Mouse (Mus musculus) forebrain, embryonic 15.5 days (tissue): ENCODE data around the gene Ino80d. TPM values are rescaled to one million over a fixed set of nuclear protein-coding genes. Genes with fewer than 3 reads are reported as not detected.

Experiments
- ATAC-seq: fragments of 200-750 bp; cut with Nextera tagmentation; replicated peaks from 2 replicates; pipeline ENCODE4 v1.8.0; 2017; ENCODE audit warnings: mild to moderate bottlenecking, moderate TSS enrichment, moderate library complexity
- H3K27ac ChIP-seq: fragments of 300-500 bp; sonication (generic); replicated peaks from 2 replicates; pipeline ENCODE4 v1.5.1; 2015; ENCODE audit warnings: mild to moderate bottlenecking, inconsistent platforms
- H3K27me3 ChIP-seq: fragments of 300-500 bp; sonication (generic); 2 replicates; pipeline ENCODE4 v1.6.1; 2015; ENCODE audit warnings: inconsistent platforms
- H3K36me3 ChIP-seq: fragments of 300-500 bp; sonication (generic); 2 replicates; pipeline ENCODE4 v1.6.1; 2015; ENCODE audit warnings: mild to moderate bottlenecking, inconsistent platforms
- H3K4me1 ChIP-seq: fragments of 300-500 bp; sonication (generic); 2 replicates; pipeline ENCODE4 v1.6.1; 2015; ENCODE audit warnings: inconsistent platforms
- H3K4me2 ChIP-seq: fragments of 300-500 bp; sonication (generic); replicated peaks from 2 replicates; pipeline ENCODE4 v1.6.1; 2015; ENCODE audit warnings: mild to moderate bottlenecking, inconsistent platforms
- H3K4me3 ChIP-seq: fragments of 300-500 bp; sonication (generic); 2 replicates; pipeline ENCODE4 v1.5.1; 2015; ENCODE audit warnings: mild to moderate bottlenecking, inconsistent platforms
- H3K9ac ChIP-seq: fragments of 300-500 bp; sonication (generic); replicated peaks from 2 replicates; pipeline ENCODE4 v1.6.1; 2015; ENCODE audit warnings: mild to moderate bottlenecking, inconsistent platforms
- H3K9me3 ChIP-seq: fragments of 300-500 bp; sonication (generic); 2 replicates; pipeline ENCODE4 v1.6.1; 2016; ENCODE audit warnings: inconsistent platforms
- WGBS: fragments of 180-500 bp; shearing (Covaris S2); methylation state at CpG from one replicate; pipeline ENCODE4 v1.1.7; 2015; ENCODE audit warnings: mixed read lengths; 5-methylcytosine and 5-hydroxymethylcytosine counted together
- polyA plus RNA-seq: library from polyadenylated mRNA; unstranded; fragments of >200 nt; fragmentation: Nextera tagmentation; extraction: Ambion mirVana; gene quantifications from 2 replicates; pipeline ENCODE4 v1.2.1, GENCODE M21; 2015

Ino80d gene
- polyA plus RNA-seq, 1 experiment from 2014 or later, result 9.0 TPM

- no peaks in the 10 kb centered on the region for H3K27me3 ChIP-seq
- no peak overlapping the region for H3K9ac ChIP-seq
- H3K4me1 ChIP-seq, result peaks cover 8% of the 10 kb centered on the region
- no peaks in the 10 kb centered on the region for H3K9me3 ChIP-seq
- H3K4me3 ChIP-seq, result no peak overlapping the region
- 84% methylated on average over 6 of the region's 6 CpGs for WGBS
- no peak overlapping the region for H3K27ac ChIP-seq
- H3K4me2 ChIP-seq, result no peak overlapping the region
- ATAC-seq, result no peak
- H3K36me3 ChIP-seq, result 0 out of 2 replicates have a peak, but pooled peaks cover 2% of the 10 kb centered on the region
Measured at GRCm38 (mm10) chr1:63047983-63048382, 66.5 kb downstream of the Ino80d start.

GRCm38 (mm10) chr1:63032929-63033328, 81.5 kb downstream of the Ino80d start:
- Histone ChIP-seq H3K27ac (no peak overlapping the region), H3K9ac (no peak overlapping the region), H3K36me3 (no peaks in the 10 kb centered on the region), H3K4me2 (no peak overlapping the region), H3K4me3 (no peak overlapping the region), H3K4me1 (no peaks in the 10 kb centered on the region), H3K9me3 (no peaks in the 10 kb centered on the region), H3K27me3 (no peaks in the 10 kb centered on the region)
- WGBS, result 84% methylated on average over 3 of the region's 3 CpGs
- ATAC-seq, result no peak

GRCm38 (mm10) chr1:63019916-63020315, 94.6 kb downstream of the Ino80d start:
- Histone ChIP-seq H3K27me3 (no peaks in the 10 kb centered on the region), H3K4me1 (no peaks in the 10 kb centered on the region), H3K9me3 (no peaks in the 10 kb centered on the region), H3K36me3 (no peaks in the 10 kb centered on the region), H3K9ac (no peak overlapping the region), H3K4me3 (no peak overlapping the region), H3K27ac (no peak overlapping the region), H3K4me2 (no peak overlapping the region)
- no peak for ATAC-seq
- 67% methylated on average over 2 of the region's 2 CpGs for WGBS

GRCm38 (mm10) chr1:63005013-63005646, 109.3 kb downstream of the Ino80d start:
- no peak for ATAC-seq
- H3K36me3 ChIP-seq, result no peaks in the 10 kb centered on the region

GRCm38 (mm10) chr1:63001874-63002273, 112.6 kb downstream of the Ino80d start:
- Histone ChIP-seq H3K9me3 (no peaks in the 10 kb centered on the region), H3K4me3 (no peak overlapping the region), H3K36me3 (no peaks in the 10 kb centered on the region), H3K27me3 (no peaks in the 10 kb centered on the region), H3K4me1 (no peaks in the 10 kb centered on the region), H3K27ac (no peak overlapping the region), H3K4me2 (no peak overlapping the region), H3K9ac (no peak overlapping the region)
- ATAC-seq, result no peak
- WGBS, result 75% methylated on average over 3 of the region's 3 CpGs

More at GRCm38 (mm10) chr1:63005013-63005646, 109.3 kb downstream of the Ino80d start:
- WGBS, result 66% methylated on average over 12 of the region's 12 CpGs
- Histone ChIP-seq H3K4me3 (no peak overlapping the region), H3K27me3 (no peaks in the 10 kb centered on the region), H3K9ac (no peak overlapping the region), H3K4me2 (no peak overlapping the region), H3K9me3 (no peaks in the 10 kb centered on the region), H3K4me1 (no peaks in the 10 kb centered on the region), H3K27ac (no peak overlapping the region)

- Histone ChIP-seq H3K9ac (no peak overlapping the region), H3K9me3 (no peaks in the 10 kb centered on the region), H3K4me3 (no peak overlapping the region), H3K4me2 (no peak overlapping the region), H3K27ac (no peak overlapping the region), H3K4me1 (no peaks in the 10 kb centered on the region), H3K27me3 (no peaks in the 10 kb centered on the region), H3K36me3 (no peaks in the 10 kb centered on the region)
- 73% methylated on average over 1 of the region's 1 CpGs for WGBS
- ATAC-seq, result no peak
Measured at GRCm38 (mm10) chr1:62993348-62993747, 121.1 kb downstream of the Ino80d start.

- Histone ChIP-seq H3K4me3 (no peak overlapping the region), H3K9me3 (no peaks in the 10 kb centered on the region), H3K9ac (no peak overlapping the region), H3K27ac (no peak overlapping the region), H3K4me1 (no peaks in the 10 kb centered on the region), H3K27me3 (no peaks in the 10 kb centered on the region), H3K36me3 (no peaks in the 10 kb centered on the region), H3K4me2 (no peak overlapping the region)
- 86% methylated on average over 5 of the region's 5 CpGs for WGBS
- no peak for ATAC-seq
Measured at GRCm38 (mm10) chr1:62992648-62993047, 121.8 kb downstream of the Ino80d start.

GRCm38 (mm10) chr1:62991021-62991420, 123.4 kb downstream of the Ino80d start:
- Histone ChIP-seq H3K4me2 (no peak overlapping the region), H3K27ac (no peak overlapping the region), H3K9ac (no peak overlapping the region), H3K4me1 (no peaks in the 10 kb centered on the region), H3K9me3 (no peaks in the 10 kb centered on the region), H3K27me3 (no peaks in the 10 kb centered on the region), H3K4me3 (no peak overlapping the region), H3K36me3 (no peaks in the 10 kb centered on the region)
- 78% methylated on average over 10 of the region's 10 CpGs for WGBS
- no peak for ATAC-seq

- WGBS, result 47% methylated on average over 2 of the region's 2 CpGs
- no peak overlapping the region for H3K9ac ChIP-seq
- H3K4me2 ChIP-seq, result no peak overlapping the region
- no peaks in the 10 kb centered on the region for H3K36me3 ChIP-seq
- no peak for ATAC-seq
- H3K9me3 ChIP-seq, result no peaks in the 10 kb centered on the region
- no peak overlapping the region for H3K4me3 ChIP-seq
- no peaks in the 10 kb centered on the region for H3K27me3 ChIP-seq
- H3K4me1 ChIP-seq, result no peaks in the 10 kb centered on the region; the same call in 1 of the 2 replicates
- H3K27ac ChIP-seq, result no peak overlapping the region
Measured at GRCm38 (mm10) chr1:62987561-62987960, 126.9 kb downstream of the Ino80d start.

- ATAC-seq, result no peak; the same call in 1 of the 2 replicates
- Histone ChIP-seq H3K4me2 (no peak overlapping the region; the same call in 1 of the 2 replicates), H3K4me1 (no peaks in the 10 kb centered on the region; the same call in 1 of the 2 replicates), H3K4me3 (no peak overlapping the region), H3K36me3 (no peaks in the 10 kb centered on the region), H3K27me3 (no peaks in the 10 kb centered on the region), H3K9ac (no peak overlapping the region), H3K9me3 (no peaks in the 10 kb centered on the region), H3K27ac (no peak overlapping the region)
- 15% methylated on average over 7 of the region's 7 CpGs for WGBS
Measured at GRCm38 (mm10) chr1:62986267-62986666, 128.2 kb downstream of the Ino80d start.

- no peaks in the 10 kb centered on the region for H3K36me3 ChIP-seq
Measured at GRCm38 (mm10) chr1:62984566-62984965, 129.9 kb downstream of the Ino80d start.

GRCm38 (mm10) chr1:62976742-62977141, 137.7 kb downstream of the Ino80d start:
- ATAC-seq, result no peak
- no peak overlapping the region for H3K9ac ChIP-seq
- no peaks in the 10 kb centered on the region for H3K4me1 ChIP-seq
- H3K36me3 ChIP-seq, result no peaks in the 10 kb centered on the region
- H3K27me3 ChIP-seq, result no peaks in the 10 kb centered on the region
- WGBS, result 61% methylated on average over 3 of the region's 3 CpGs
- H3K4me3 ChIP-seq, result no peak overlapping the region
- H3K9me3 ChIP-seq, result no peaks in the 10 kb centered on the region
- H3K4me2 ChIP-seq, result no peak overlapping the region
- H3K27ac ChIP-seq, result no peak overlapping the region

More at GRCm38 (mm10) chr1:62984566-62984965, 129.9 kb downstream of the Ino80d start:
- Histone ChIP-seq H3K4me2 (peak overlapping the region; percentile 32; the same call in 1 of the 2 replicates), H3K9me3 (no peaks in the 10 kb centered on the region), H3K27me3 (no peaks in the 10 kb centered on the region), H3K9ac (no peak overlapping the region), H3K4me1 (no peaks in the 10 kb centered on the region; the same call in 1 of the 2 replicates), H3K27ac (no peak overlapping the region), H3K4me3 (peak overlapping the region; percentile 17; the same call in 1 of the 2 replicates)
- WGBS, result 20% methylated on average over 11 of the region's 11 CpGs
- no peak for ATAC-seq

GRCm38 (mm10) chr1:62966885-62967284, 147.6 kb downstream of the Ino80d start:
- Histone ChIP-seq H3K27ac (no peak overlapping the region), H3K9ac (no peak overlapping the region), H3K36me3 (no peaks in the 10 kb centered on the region), H3K27me3 (no peaks in the 10 kb centered on the region), H3K4me1 (peaks cover 2% of the 10 kb centered on the region; the same call in 1 of the 2 replicates), H3K9me3 (no peaks in the 10 kb centered on the region), H3K4me2 (no peak overlapping the region), H3K4me3 (no peak overlapping the region)
- ATAC-seq, result no peak
- 24% methylated on average over 5 of the region's 5 CpGs for WGBS
